In the genomic region with DNA sequence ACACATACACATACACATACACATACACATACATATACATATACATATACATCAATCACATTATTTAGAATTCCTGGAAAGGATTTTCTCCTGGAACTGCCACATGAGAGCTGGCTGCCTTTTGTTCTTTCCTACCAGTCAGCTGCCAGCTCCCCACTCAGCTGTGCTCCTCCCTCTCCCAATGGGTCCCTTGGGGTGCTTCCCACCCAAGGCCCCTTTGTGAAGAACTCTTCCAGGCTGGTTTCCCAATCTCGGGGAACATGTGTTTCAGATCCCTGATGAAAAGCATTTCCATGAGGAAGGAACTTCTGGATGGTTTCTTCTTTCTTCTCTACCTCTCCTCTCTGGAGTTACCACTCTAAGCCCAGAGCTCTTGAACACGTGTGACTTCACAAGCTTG, we compare ENCODE assay signal across 17 mouse cellular contexts.
"Had no signal": no experiment of that assay in that cellular context is flagged by ENCODE, and none has a peak within 500 bp of the region (broad histone marks: within the 10 kb centered on the region; RNA-seq: fewer than 3 reads in every experiment).

No protein-coding gene starts in this region.

- DNase-seq: lung, adult 2 months; lung, postnatal 14 days; lung, postnatal 36 days; right cerebral cortex, postnatal 14 days; thymus, adult 2 months; thymus, postnatal 25 days; thymus, postnatal 4 days had no signal

- H3K27me3 ChIP-seq: lung, embryonic 15.5 days; stomach, embryonic 15.5 days had no signal

- ATAC-seq: lung, postnatal 0 days; midbrain, embryonic 13.5 days; midbrain, embryonic 15.5 days had no signal

- H3K9ac ChIP-seq: lung, embryonic 15.5 days; midbrain, embryonic 13.5 days; midbrain, embryonic 15.5 days; neural tube, embryonic 12.5 days; stomach, embryonic 15.5 days had no signal

- H3K4me3 ChIP-seq: lung, embryonic 15.5 days; megakaryocyte, embryonic 14.5 days; midbrain, embryonic 13.5 days; midbrain, embryonic 15.5 days; neural tube, embryonic 12.5 days; stomach, embryonic 15.5 days had no signal

- H3K27ac ChIP-seq: lung, embryonic 15.5 days; macrophage; midbrain, embryonic 13.5 days; midbrain, embryonic 15.5 days; neural tube, embryonic 12.5 days; stomach, embryonic 15.5 days; stomach, postnatal 0 days had no signal

- H3K4me1 ChIP-seq: megakaryocyte, embryonic 14.5 days; stomach, embryonic 15.5 days had no signal

- H3K4me2 ChIP-seq: lung, embryonic 15.5 days; midbrain, embryonic 11.5 days; midbrain, embryonic 13.5 days; midbrain, embryonic 15.5 days; neural tube, embryonic 12.5 days; stomach, embryonic 15.5 days had no signal

- H3K36me3 ChIP-seq: lung, embryonic 15.5 days; midbrain, embryonic 13.5 days; midbrain, embryonic 15.5 days; neural tube, embryonic 12.5 days; stomach, embryonic 15.5 days had no signal

- H3K9me3 ChIP-seq: lung, embryonic 15.5 days; megakaryocyte, embryonic 14.5 days; midbrain, embryonic 13.5 days; midbrain, embryonic 15.5 days; neural tube, embryonic 12.5 days; stomach, embryonic 15.5 days had no signal
